Mouse (Mus musculus) bone marrow macrophage, adult 2 months (primary cell): ENCODE measurements around the gene Rps6kb1.

Source experiments
- CTCF ChIP-seq: IDR thresholded peaks from 2 replicates; pipeline ENCODE4 v1.5.1; 2012; ENCODE audit warnings: low read depth, mild to moderate bottlenecking, low read length, moderate library complexity
- POLR2A ChIP-seq: IDR thresholded peaks from 2 replicates; pipeline ENCODE4 v1.6.1; 2012; ENCODE audit warnings: mild to moderate bottlenecking, low read depth, low read length, borderline replicate concordance

DNA sequence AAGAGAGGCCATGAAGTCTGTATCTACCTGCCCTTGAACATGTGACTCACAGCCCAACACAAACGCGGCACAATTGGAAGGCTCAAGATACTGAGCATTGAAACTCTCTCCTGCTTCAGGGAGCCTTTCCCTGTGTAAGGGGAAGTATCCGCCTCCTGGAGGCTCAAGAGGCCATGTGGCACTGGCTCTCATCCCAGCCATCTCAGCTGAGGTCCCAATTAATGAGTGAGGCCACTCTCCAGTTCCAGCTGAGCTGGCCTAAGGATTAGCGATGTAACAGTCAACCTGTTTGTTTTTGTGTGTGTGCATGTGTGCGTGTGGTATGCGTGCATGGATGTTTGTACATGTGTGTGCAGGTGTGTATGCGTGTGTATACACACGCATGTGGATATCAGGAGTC is 76.3 kb downstream of the Rps6kb1 start:
- TF ChIP-seq CTCF (no peak), POLR2A (no peak)
